Mouse (Mus musculus) olfactory bulb, adult 2 months (tissue): ENCODE data around the gene Dpp6.

Source experiments
- CTCF ChIP-seq: fragments of 200-500 bp; IDR thresholded peaks from 2 replicates; pipeline ENCODE4 v1.5.1; 2012; ENCODE audit warnings: low read depth, mild to moderate bottlenecking, low read length, moderate library complexity; ENCODE audit not compliant: insufficient read depth
- POLR2A ChIP-seq: fragments of 200-500 bp; IDR thresholded peaks from 2 replicates; pipeline ENCODE4 v1.6.1; 2012; ENCODE audit warnings: mild to moderate bottlenecking, low read depth, low read length, moderate library complexity; ENCODE audit not compliant: insufficient read depth

GRCm38 (mm10) chr5:27304115-27304514, 487.1 kb downstream of the Dpp6 start:
- TF ChIP-seq POLR2A (no peak), CTCF (no peak)
